Mouse (Mus musculus): ENCODE results near the gene Rapgef4. TPM values are rescaled to one million over a fixed set of nuclear protein-coding genes. Genes with fewer than 3 reads are reported as not detected.

Rapgef4 gene
- polyA plus RNA-seq, 1 experiment from 2014 or later, result 3.0 TPM

DNA sequence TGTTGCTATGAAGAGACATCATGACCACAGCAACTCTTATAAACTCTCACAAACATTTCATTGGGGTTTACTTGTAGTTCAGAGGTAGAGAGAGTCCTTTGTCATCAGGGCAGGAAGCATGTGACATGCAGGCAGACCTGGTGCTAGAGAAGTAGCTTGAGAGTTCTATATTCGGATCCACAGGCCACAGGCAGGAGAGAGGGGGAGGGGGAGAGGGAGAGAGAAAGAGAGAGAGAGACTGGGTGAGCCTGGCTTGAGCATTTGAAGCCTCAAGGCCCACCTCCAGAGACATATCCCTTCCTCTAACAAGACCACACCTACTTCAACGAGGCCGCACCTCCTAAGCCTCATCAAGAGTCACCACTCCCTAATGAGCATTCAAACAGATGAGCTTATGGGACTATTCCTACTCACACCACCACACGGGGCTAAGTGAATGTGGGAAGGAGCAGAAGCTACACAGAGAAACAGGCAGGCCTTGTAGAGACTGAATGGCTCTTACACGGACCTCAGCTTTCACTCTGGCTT is 21.9 kb downstream of the Rapgef4 start:
- 57% methylated on average over 5 of the region's 5 CpGs for WGBS
- no peak overlapping the region for H3K9ac ChIP-seq (ENCODE audit: low read length)
- ATAC-seq (ENCODE audit: insufficient number of reproducible peaks, insufficient read depth, low FRiP score, low read depth), result no peak
- H3K4me3 ChIP-seq (ENCODE audit: control insufficient read depth in 1 of 2, insufficient read depth in 1 of 2, low read depth in 1 of 2, low read length in 2 of 2), result no peak overlapping the region
- H3K4me2 ChIP-seq (ENCODE audit: low read length), result no peak overlapping the region
- H3K27me3 ChIP-seq (ENCODE audit: control insufficient read depth, insufficient read depth, low read length), result no peaks in the 10 kb centered on the region
- no peaks in the 10 kb centered on the region for H3K36me3 ChIP-seq (ENCODE audit: control insufficient read depth, insufficient read depth, low read length)
- H3K4me1 ChIP-seq (ENCODE audit: control insufficient read depth in 2 of 2, insufficient read depth in 2 of 2, low read length in 2 of 2), result peaks cover 4% of the 10 kb centered on the region in 2 experiments; a peak in 3 of 4 replicates
- peaks cover 5% of the 10 kb centered on the region; the same call in 1 of the 2 replicates for H3K9me3 ChIP-seq (ENCODE audit: control insufficient read depth, low read length)
- no peak overlapping the region for H3K27ac ChIP-seq (replicated peaks in 1 of 2; ENCODE audit: control insufficient read depth in 1 of 2, insufficient read depth in 1 of 2, low read depth in 2 of 2, low read length in 2 of 2)

DNA sequence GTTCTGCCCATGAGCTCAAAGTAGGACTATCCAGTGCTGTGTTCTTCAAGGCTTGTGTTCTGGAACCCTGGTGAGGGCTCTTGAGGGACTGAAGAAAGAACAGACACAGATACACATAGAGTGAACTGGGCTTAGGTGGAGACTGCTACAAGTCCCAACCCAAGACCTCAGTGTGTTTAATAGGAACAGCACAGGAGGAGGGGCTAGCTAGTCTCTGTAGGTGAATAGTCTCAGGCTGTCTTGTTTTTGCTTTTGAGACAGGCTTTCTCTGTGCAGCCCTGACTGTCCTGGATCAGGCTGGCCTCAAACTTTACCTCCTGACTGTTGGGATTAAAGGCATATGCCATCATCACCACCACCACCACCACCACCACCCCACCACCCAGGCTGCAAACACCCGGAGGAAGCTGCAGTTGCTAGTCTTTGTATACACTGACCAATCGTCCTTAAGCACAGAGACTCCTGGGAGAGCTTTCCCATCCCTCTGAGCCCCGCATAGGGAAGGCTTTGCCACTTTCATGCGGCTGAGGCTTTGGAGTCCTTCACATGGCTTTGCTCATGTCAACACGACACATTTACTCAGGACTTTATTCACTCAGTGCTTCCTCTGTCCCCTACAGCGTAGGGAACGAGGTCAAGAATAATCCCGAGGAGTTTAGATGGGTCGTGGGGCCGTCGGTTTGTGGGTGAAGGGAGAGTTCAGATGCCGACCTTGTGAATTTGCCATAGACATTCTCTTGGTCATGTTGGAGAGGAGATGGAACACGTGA is 22.9 kb downstream of the Rapgef4 start:
- 77% methylated on average over 13 of the region's 13 CpGs for WGBS
- ATAC-seq (ENCODE audit: insufficient number of reproducible peaks, insufficient read depth, low FRiP score, low read depth), result no peak

DNA sequence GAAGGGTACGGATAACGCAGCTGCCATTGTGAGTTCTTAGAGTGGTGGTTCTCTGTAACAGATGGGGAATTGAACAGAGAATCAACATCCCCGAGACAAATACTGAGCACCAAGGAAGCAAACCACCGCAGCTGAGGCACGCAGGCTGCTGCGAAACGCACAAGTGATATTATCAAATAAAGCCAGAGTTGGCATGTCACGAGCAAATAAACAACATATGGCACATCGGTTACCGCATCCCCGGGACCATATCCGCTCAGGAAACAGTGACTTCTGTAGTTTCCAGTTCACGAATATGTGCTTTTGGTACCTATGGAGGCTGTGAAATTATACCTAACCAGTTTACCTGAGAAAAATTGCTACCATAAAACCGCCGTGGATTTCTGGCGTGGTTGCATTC is 24.0 kb downstream of the Rapgef4 start:
- Histone ChIP-seq H3K27ac (replicated peaks in 1 of 2; ENCODE audit: control insufficient read depth in 1 of 2, insufficient read depth in 1 of 2, low read depth in 2 of 2, low read length in 2 of 2) (no peak overlapping the region), H3K27me3 (ENCODE audit: control insufficient read depth, insufficient read depth, low read length) (no peaks in the 10 kb centered on the region), H3K4me2 (ENCODE audit: low read length) (no peak overlapping the region), H3K36me3 (ENCODE audit: control insufficient read depth, insufficient read depth, low read length) (no peaks in the 10 kb centered on the region), H3K9me3 (ENCODE audit: control insufficient read depth, low read length) (peaks cover 12% of the 10 kb centered on the region), H3K4me3 (ENCODE audit: control insufficient read depth in 1 of 2, insufficient read depth in 1 of 2, low read depth in 1 of 2, low read length in 2 of 2) (no peak overlapping the region), H3K4me1 (ENCODE audit: control insufficient read depth in 2 of 2, insufficient read depth in 2 of 2, low read length in 2 of 2) (peaks cover 4% of the 10 kb centered on the region in 2 experiments; a peak in 3 of 4 replicates), H3K9ac (ENCODE audit: low read length) (no peak overlapping the region)
- ATAC-seq (ENCODE audit: insufficient number of reproducible peaks, insufficient read depth, low FRiP score, low read depth), result no peak
- WGBS, result 88% methylated on average over 16 of the region's 16 CpGs

More for the DNA sequence above, 22.9 kb downstream of the Rapgef4 start:
- Histone ChIP-seq H3K4me2 (ENCODE audit: low read length) (no peak overlapping the region), H3K4me3 (ENCODE audit: control insufficient read depth in 1 of 2, insufficient read depth in 1 of 2, low read depth in 1 of 2, low read length in 2 of 2) (no peak overlapping the region), H3K9ac (ENCODE audit: low read length) (no peak overlapping the region), H3K9me3 (ENCODE audit: control insufficient read depth, low read length) (peaks cover 11% of the 10 kb centered on the region), H3K4me1 (ENCODE audit: control insufficient read depth in 2 of 2, insufficient read depth in 2 of 2, low read length in 2 of 2) (peaks cover 4% of the 10 kb centered on the region in 2 experiments; a peak in 3 of 4 replicates), H3K27ac (replicated peaks in 1 of 2; ENCODE audit: control insufficient read depth in 1 of 2, insufficient read depth in 1 of 2, low read depth in 2 of 2, low read length in 2 of 2) (no peak overlapping the region), H3K27me3 (ENCODE audit: control insufficient read depth, insufficient read depth, low read length) (no peaks in the 10 kb centered on the region), H3K36me3 (ENCODE audit: control insufficient read depth, insufficient read depth, low read length) (no peaks in the 10 kb centered on the region)

DNA sequence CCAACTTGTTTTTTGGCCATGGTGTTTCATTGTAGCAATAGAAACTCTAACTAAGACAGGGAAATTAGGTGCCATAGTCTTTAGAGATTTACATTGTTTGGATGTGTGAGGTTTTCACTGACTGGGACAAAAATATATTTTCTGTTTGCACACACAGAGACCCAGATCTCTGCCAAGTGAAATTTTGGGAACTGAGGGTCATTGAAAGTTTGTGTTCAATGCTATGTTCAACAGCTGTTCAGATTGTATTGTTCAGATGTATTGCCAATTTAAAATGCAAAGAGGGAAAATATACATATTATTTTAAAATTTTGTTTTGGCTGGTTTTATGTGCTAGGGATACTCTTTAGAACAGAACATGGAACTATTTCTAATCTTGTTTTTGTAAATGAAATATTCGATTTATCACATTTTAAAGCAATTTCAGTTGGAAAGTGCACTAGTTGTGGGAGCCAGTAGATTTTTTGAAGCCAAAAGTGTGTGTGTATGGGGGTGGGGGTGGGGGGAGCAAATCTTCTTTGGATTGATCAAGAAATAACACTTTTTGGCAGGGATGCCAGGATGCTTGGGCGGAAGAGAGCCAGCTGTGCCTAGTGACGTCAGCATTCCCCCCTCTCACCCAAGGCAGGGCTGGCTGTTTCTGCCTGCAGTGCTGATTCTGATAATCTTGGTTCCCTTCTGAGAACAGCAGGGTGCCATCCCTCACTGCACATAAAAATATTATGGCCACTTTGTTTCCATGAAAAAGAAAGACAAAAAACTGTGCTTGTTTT is 28.6 kb downstream of the Rapgef4 start:
- peaks cover 12% of the 10 kb centered on the region for H3K9me3 ChIP-seq (ENCODE audit: control insufficient read depth, low read length)
- no peak overlapping the region for H3K27ac ChIP-seq (replicated peaks in 1 of 2; ENCODE audit: control insufficient read depth in 1 of 2, insufficient read depth in 1 of 2, low read depth in 2 of 2, low read length in 2 of 2)
- H3K27me3 ChIP-seq (ENCODE audit: control insufficient read depth, insufficient read depth, low read length), result no peaks in the 10 kb centered on the region
- no peak overlapping the region for H3K4me2 ChIP-seq (ENCODE audit: low read length)
- no peak for ATAC-seq (ENCODE audit: insufficient number of reproducible peaks, insufficient read depth, low FRiP score, low read depth)
- no peak overlapping the region for H3K4me3 ChIP-seq (ENCODE audit: control insufficient read depth in 1 of 2, insufficient read depth in 1 of 2, low read depth in 1 of 2, low read length in 2 of 2)
- WGBS, result 52% methylated on average over 3 of the region's 3 CpGs
- no peak overlapping the region for H3K9ac ChIP-seq (ENCODE audit: low read length)
- no peaks in the 10 kb centered on the region for H3K36me3 ChIP-seq (ENCODE audit: control insufficient read depth, insufficient read depth, low read length)
- H3K4me1 ChIP-seq (ENCODE audit: control insufficient read depth in 2 of 2, insufficient read depth in 2 of 2, low read length in 2 of 2), result no peaks in the 10 kb centered on the region; a peak in 1 of 4 replicates

DNA sequence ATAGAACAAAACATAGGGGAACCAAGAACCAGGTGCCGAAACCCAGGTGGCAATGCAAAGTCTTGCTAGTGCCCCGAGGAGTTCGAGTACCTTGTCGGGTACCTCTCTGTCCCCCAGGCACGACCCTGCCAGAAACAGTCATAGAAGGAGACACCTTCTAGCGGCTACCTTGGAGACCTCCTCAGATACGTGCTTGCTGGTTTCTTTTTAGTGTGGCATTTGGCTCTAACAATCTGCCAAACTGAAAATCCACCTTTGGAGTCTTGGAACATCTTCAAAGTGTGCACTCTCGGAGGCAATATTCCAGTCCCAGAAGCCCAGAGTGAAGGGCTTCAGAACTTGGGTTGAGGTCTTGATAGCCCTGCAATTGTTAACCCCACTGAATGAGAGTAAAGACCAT is 34.3 kb downstream of the Rapgef4 start:
- no peaks in the 10 kb centered on the region for H3K9me3 ChIP-seq (ENCODE audit: control insufficient read depth, low read length)
- H3K27me3 ChIP-seq (ENCODE audit: control insufficient read depth, insufficient read depth, low read length), result no peaks in the 10 kb centered on the region
- no peak overlapping the region for H3K9ac ChIP-seq (ENCODE audit: low read length)
- H3K36me3 ChIP-seq (ENCODE audit: control insufficient read depth, insufficient read depth, low read length), result no peaks in the 10 kb centered on the region
- no peaks in the 10 kb centered on the region; a peak in 1 of 4 replicates for H3K4me1 ChIP-seq (ENCODE audit: control insufficient read depth in 2 of 2, insufficient read depth in 2 of 2, low read length in 2 of 2)
- ATAC-seq (ENCODE audit: insufficient number of reproducible peaks, insufficient read depth, low FRiP score, low read depth), result no peak
- WGBS, result 86% methylated on average over 8 of the region's 8 CpGs
- H3K4me3 ChIP-seq (ENCODE audit: control insufficient read depth in 1 of 2, insufficient read depth in 1 of 2, low read depth in 1 of 2, low read length in 2 of 2), result no peak overlapping the region
- no peak overlapping the region for H3K27ac ChIP-seq (replicated peaks in 1 of 2; ENCODE audit: control insufficient read depth in 1 of 2, insufficient read depth in 1 of 2, low read depth in 2 of 2, low read length in 2 of 2)
- H3K4me2 ChIP-seq (ENCODE audit: low read length), result no peak overlapping the region

DNA sequence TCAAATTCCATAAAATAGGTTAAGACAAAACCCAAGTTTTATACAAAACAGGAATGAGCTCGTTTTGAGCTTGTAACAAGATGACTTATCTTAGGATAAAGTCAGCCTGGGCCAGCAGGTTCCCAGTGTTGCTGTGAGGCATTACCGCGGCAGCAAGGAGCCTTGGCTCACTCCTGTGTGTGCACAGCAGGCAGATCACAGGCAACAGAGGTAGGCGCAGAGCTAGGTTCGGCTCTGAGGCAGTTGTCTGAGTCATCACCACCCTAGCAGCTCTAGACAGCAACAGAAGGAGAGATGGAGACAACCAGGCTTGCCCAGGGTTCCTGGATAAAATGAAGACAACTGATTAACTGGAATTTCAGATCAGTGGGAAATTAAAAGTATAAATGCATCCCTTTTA is 35.0 kb downstream of the Rapgef4 start:
- Histone ChIP-seq H3K36me3 (ENCODE audit: control insufficient read depth, insufficient read depth, low read length) (no peaks in the 10 kb centered on the region), H3K4me1 (ENCODE audit: control insufficient read depth in 2 of 2, insufficient read depth in 2 of 2, low read length in 2 of 2) (no peaks in the 10 kb centered on the region), H3K9ac (ENCODE audit: low read length) (no peak overlapping the region), H3K27ac (replicated peaks in 1 of 2; ENCODE audit: control insufficient read depth in 1 of 2, insufficient read depth in 1 of 2, low read depth in 2 of 2, low read length in 2 of 2) (no peak overlapping the region), H3K4me3 (ENCODE audit: control insufficient read depth in 1 of 2, insufficient read depth in 1 of 2, low read depth in 1 of 2, low read length in 2 of 2) (no peak overlapping the region), H3K27me3 (ENCODE audit: control insufficient read depth, insufficient read depth, low read length) (no peaks in the 10 kb centered on the region), H3K9me3 (ENCODE audit: control insufficient read depth, low read length) (no peaks in the 10 kb centered on the region), H3K4me2 (ENCODE audit: low read length) (no peak overlapping the region)
- no peak for ATAC-seq (ENCODE audit: insufficient number of reproducible peaks, insufficient read depth, low FRiP score, low read depth)
- WGBS, result 39% methylated on average over 5 of the region's 5 CpGs

DNA sequence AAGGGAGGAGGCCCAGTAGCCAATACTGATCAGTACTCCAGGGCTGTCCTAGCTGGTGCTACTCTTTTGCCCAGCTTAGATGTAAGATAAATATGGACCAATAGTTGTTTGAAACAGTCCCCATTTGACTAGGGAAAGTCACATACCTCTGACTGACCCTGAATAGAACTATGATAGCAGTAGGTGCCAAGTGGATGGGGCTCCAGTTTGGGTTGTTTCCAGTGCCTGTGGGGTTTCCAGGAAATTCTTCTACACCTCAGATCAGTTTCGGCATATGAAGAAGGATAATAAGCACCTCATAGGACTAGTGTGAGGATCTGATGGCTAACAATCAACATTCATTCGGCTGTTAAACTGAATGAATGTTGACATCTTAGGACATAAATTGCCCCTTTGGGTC is 36.1 kb downstream of the Rapgef4 start:
- H3K9ac ChIP-seq (ENCODE audit: low read length), result no peak overlapping the region
- 82% methylated on average over 2 of the region's 2 CpGs for WGBS
- ATAC-seq (ENCODE audit: insufficient number of reproducible peaks, insufficient read depth, low FRiP score, low read depth), result no peak
- no peaks in the 10 kb centered on the region for H3K36me3 ChIP-seq (ENCODE audit: control insufficient read depth, insufficient read depth, low read length)
- H3K4me2 ChIP-seq (ENCODE audit: low read length), result no peak overlapping the region
- H3K4me3 ChIP-seq (ENCODE audit: control insufficient read depth in 1 of 2, insufficient read depth in 1 of 2, low read depth in 1 of 2, low read length in 2 of 2), result no peak overlapping the region
- no peaks in the 10 kb centered on the region for H3K27me3 ChIP-seq (ENCODE audit: control insufficient read depth, insufficient read depth, low read length)
- no peak overlapping the region for H3K27ac ChIP-seq (replicated peaks in 1 of 2; ENCODE audit: control insufficient read depth in 1 of 2, insufficient read depth in 1 of 2, low read depth in 2 of 2, low read length in 2 of 2)
- H3K4me1 ChIP-seq (ENCODE audit: control insufficient read depth in 2 of 2, insufficient read depth in 2 of 2, low read length in 2 of 2), result no peaks in the 10 kb centered on the region
- H3K9me3 ChIP-seq (ENCODE audit: control insufficient read depth, low read length), result no peaks in the 10 kb centered on the region
